Mouse (Mus musculus) erythroblast, embryonic 14.5 days (primary cell): ENCODE data around the gene Il18.

Source experiments
- GATA1 ChIP-seq: IDR thresholded peaks from 2 replicates; pipeline ENCODE4 v1.6.1; 2012; ENCODE audit warnings: low read length, inconsistent platforms, mixed read lengths
- TAL1 ChIP-seq: IDR thresholded peaks from 3 replicates; pipeline ENCODE4 v1.6.1; 2012; ENCODE audit warnings: low read length, inconsistent platforms, mixed read lengths

GRCm38 (mm10) chr9:50521562-50521961 is 33.1 kb upstream of the Il18 start:
- TF ChIP-seq GATA1 (no peak), TAL1 (no peak)
